Mouse (Mus musculus): Measurements from ENCODE around the gene Mcm3.
"Not testable (repeated sequence)": the region's sequence is repeated elsewhere in the genome, so short reads cannot be mapped to it uniquely, and the experiment has no call there.

Mcm3 gene

DNA sequence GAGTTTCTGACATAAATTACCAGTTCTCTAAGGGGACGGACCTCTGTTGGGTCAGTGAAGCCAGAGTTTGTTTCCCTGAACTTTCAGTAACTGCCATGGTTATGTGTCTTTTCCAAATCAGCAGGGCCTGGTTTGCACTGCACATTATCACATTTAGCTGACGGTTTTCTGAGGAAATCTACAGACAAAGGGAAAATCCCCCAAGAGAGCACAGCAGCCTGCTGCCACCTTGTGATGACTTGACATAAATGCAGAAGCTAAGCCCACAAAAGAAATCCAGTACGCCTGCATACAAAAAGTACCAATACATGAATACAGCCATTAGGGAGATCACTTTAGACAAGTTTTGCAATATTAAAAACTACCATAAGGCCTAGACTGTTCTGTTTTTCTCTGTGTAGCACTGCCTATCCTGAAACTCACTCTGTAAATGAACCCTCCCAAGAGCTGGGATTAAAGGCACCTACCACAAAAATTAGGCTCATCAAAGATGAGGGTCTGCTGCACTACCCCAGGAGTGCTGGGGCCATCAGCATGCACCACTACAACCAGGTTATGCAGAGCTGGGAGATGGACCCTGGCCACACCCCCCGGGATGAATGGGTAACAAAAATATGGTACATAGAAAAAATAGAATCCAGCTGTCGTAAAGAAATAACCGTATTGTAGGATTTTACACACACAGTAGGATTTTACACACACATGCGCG is 18.3 kb downstream of the Mcm3 start:
- peak; percentile 65 for DNase-seq (ENCODE audit: low read depth, low spot score)

DNA sequence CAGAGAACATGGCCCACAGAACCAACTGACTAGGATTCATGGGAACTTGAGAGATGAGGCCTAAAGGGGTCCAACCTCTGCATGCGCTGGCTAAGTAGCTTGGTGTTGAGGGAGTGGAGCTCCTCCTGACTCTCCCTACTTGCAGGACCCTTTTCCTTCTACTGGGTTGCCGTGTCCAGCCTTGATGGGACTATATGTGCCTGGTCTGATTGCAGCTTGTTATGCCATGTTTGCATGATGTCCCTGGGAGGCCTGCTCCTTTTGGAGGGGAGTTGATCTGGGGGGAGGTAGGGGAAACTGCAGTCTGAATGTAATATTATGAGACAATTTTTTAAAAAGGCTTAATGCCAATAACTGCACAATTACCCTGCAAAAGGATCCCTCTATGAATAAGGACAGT is 18.8 kb downstream of the Mcm3 start:
- DNase-seq (ENCODE audit: low read depth, low spot score): no peak

DNA sequence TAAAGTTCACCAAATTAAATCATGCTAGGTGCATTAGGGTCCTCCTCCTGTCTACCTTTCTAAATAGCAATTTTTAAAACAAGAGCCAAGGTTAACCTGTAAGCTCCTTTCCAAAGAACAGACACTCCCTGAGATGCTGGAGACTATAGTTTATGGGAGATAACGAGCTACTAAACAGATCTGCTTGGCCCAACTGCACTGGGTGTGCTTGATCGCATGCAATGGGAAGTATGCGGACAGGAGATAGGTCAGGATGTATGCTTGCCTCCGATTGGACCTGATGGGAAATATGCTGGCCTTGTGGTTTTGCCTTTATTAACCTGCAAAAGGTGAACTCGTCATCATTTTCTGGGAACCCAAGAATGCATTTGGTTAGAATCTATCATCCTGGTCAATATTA is 24.9 kb downstream of the Mcm3 start:
- DNase-seq (ENCODE audit: low read depth, low spot score): no peak

DNA sequence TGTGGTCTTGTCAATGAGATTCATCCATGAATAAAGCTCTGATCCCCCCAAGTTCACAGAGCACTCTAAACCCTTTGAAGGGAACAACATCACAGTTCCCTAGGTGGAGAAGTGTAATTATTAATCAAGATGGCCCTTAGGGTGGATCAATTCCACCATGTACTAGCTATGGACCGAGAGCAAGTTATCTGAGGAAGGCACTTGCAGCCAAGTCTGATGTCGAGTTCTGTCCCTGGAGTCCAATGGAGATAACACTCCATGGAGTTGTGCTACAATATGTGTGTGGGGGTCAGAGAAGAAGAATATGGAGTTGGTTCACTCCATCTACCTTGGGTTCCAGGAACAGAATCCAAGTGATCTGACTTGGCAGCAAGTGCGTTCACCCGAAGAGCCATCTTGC is 25.4 kb downstream of the Mcm3 start:
- no peak for DNase-seq (ENCODE audit: low read depth, low spot score)

DNA sequence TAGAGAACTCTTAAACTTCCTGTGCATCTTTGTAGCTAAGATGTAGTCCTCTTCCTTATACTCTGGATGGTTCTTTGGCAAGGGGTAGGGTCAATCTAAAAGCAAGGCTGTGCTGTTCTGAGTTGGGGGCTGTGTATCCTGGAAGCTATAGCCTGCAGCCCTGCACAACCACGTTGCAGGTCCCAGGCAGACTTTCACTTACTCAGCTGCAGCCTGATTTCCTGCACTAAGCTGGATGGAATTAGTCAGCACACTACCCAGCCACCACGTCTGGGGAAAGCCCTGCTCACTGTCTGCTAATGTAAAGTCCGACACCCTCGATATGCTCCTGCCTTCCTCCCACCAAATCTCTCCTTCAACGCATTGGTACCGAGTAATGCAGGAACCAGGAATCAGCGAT is 28.7 kb downstream of the Mcm3 start:
- no peak for DNase-seq (ENCODE audit: low read depth, low spot score)

DNA sequence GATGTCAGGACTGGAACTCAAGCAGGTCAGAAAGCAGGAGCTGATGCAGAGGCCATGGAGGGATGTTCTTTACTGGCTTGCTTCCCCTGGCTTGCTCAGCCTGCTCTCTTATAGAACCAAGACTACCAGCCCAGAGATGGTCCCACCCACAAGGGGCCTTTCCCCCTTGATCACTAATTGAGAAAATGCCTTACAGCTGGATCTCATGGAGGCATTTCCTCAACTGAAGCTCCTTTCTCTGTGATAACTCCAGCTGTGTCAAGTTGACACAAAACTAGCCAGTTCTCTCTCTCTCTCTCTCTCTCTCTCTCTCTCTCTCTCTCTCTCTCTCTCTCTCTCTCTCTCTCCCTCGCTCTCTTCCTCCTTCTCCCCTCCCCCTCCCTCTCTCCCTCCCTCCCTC is 29.6 kb downstream of the Mcm3 start, which contains the start of gene Il17f:
Il17f (minus strand) TSS at position 101 of the 400 bp plus-strand sequence.
- not testable (repeated sequence) for DNase-seq (ENCODE audit: low read depth, low spot score)

DNA sequence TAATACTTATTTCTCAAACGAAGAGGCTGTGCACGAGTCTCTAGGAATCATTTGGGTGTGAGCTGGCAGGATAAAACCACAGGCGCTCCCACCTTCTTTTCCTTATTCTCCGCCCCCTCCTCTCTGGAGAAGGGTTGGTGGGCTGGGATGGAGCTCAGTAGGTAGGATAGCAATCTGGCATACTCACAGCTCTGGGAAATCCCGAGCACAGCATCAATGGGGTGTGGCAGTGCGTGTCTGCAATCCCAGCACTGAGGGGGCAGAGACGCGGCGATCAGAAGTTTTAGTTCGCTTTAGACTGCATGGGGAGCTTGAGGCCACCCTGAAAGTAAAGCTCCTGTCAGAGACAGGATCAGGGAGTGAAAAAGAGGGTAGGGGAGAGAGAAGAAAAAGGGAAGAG is 31.7 kb downstream of the Mcm3 start:
- DNase-seq (ENCODE audit: low read depth, low spot score): no peak

DNA sequence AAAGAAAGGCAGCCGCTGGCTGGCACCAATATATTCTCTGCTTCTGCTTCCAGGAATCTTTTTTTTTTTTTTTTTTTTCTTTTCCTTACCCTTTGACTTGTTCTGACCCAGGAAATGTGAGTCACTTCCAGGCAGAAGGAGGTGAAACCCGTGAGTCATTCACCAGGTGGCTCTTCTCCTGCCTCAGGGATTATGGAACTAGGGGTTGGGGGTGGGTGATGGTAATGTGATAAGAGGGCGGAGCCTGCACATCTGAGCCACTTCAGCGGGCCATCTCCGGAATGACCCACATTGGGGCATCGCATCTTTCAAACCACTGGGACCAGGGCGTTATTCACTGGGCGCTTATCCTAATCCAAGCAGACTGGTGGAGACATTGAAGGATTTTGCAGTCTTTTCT is 33.1 kb downstream of the Mcm3 start:
- DNase-seq (ENCODE audit: low read depth, low spot score): peak; percentile 72

DNA sequence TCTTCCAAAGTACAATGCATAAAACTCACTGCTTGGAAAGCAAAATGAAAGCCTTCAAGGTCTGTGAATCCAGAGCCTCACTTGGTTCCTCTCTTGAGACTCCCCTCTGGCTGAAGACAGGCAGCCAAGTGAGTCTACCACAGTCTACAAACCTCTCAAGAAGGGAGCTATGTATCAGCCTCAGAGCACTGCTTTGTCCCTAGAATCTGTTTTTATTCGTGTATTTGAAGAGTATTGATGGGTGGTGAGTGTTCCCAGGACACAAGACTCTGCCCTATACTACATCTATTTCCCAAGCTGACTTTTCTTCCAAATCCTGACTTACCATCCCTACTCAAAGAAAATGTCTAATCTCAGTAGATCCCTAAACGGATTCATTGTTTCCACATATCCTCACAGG is 41.7 kb downstream of the Mcm3 start:
- no peak for DNase-seq (ENCODE audit: low read depth, low spot score)

DNA sequence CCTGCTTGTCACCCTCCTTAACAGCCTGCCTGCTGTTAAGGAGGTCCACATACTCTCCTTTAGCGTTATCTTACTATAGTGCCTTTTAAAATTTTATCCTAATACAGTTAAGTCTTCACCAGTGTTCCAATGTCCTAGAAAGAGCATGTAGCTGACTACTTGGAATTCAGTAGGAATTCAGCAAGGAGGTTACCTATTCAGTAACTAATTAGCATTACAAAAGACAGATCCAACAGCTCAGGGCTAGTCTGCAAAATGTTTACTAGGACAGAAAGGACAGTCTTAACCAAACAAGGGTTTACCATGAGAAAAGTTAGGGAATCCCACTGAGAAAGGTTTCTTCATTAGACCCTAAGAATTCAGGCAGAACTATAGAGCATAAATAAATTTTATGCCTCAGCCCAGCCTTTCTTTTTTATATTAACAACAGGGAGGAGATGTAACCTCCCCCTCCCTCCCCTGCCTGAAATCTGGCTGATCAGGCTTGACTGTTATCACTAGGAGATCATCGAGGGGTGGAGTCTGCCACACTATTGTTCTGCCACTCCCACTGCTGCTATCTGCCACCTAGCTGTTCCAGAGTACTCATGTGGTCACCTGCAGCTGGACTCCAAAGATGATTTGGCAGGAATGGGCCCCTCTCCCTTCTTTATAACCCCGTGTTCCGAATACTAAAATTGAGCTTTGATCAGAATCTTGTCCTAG is 45.9 kb downstream of the Mcm3 start:
- DNase-seq (ENCODE audit: low read depth, low spot score): peak; percentile 90

DNA sequence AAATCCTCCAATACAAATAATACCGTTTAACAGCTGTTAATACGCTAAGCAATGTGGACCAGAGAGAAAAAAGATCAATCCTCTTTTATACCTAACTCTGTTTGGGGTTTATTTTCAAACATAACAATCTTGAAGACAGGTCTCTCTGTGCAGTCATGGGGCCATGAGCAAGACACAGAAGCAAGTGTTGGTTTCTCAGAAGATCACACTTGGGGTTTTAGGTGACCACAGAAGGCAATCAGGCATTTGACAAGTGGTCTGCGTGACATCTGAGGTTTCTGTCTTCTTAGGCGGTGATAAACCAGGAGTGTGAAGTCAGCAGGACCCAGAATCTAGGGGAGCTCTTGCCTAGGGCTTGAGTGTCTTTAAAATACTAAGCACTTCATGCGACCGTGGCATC is 53.6 kb downstream of the Mcm3 start:
- no peak for DNase-seq (ENCODE audit: low read depth, low spot score)

DNA sequence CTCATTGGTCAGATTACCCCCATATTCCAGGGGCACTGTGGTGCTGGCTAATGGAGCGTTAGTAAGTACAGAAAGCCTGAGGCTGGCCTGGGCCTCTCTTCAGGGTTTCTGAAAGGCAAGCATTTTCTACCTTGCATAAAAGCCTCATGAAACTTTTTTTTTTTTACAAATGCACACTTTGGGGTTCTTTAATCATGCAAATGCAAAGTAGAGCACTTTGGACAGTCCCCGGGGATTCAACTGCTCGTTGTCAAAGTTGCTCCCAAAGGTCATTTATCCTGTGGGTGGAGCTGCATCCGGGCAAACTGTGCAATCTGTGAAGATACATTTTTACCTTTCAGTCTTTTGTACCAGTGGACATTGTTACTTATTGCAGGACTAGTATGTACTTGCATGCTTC is 58.7 kb downstream of the Mcm3 start:
- DNase-seq (ENCODE audit: low read depth, low spot score): peak; percentile 78

DNA sequence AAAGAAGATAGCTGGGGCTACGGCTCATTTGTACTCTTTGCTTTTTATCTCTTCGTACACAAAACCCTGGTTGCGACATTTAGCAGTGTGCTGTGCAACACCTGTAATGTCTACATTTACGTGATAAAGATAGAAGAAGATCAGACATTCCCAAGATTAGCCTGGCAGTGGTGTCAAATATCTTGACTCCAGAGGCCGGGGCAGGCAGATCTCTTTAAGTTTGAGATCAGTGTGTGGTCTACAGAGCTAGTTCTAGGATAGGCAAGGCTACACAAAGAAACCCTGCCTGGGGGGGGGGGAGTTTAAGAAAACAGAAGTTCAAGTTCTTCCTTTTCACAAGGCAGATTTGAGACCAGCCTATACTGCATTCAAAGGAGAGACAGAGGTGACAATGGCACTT is 59.8 kb downstream of the Mcm3 start:
- DNase-seq (ENCODE audit: low read depth, low spot score): peak; percentile 92

DNA sequence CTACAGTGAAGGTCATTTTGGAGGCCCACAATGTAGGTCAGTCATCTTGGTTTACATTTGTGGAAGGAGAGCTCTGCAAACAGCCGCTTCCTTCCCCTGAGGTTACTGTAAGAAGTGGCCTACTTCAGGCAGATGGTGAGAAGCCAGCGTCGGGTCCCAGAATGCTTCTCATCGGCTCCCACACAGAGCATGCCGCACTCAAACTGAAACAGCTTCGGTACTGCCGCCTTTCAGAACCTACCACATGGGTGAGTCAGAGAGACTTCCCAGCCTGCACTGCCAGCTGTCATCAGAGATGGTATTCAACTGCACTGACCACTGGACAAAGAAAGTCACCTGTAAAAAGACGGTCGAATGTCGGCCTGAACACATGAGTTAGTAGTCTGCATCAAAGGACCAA is 60.3 kb downstream of the Mcm3 start:
- peak; percentile 25 for DNase-seq (ENCODE audit: low read depth, low spot score)

DNA sequence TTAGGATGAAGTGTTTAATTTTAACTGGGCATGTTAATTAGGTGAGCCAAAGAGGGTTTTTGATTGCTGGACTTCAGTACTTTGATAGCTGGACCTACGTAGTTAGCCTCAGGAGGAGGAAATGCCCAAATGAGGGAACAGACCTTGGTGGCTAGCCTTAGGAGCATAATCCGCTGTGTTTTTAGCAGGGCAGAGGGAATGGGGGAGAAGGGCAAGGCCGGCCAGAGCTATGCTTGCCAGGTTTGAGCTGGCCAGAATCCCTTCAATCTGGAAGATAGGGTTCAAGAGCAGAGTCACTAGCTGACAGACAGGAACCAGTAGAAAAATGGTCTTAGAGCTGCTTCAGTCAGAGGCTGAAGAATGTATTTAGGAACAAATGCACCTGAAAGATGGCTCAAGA is 62.5 kb downstream of the Mcm3 start:
- DNase-seq (ENCODE audit: low read depth, low spot score): no peak

DNA sequence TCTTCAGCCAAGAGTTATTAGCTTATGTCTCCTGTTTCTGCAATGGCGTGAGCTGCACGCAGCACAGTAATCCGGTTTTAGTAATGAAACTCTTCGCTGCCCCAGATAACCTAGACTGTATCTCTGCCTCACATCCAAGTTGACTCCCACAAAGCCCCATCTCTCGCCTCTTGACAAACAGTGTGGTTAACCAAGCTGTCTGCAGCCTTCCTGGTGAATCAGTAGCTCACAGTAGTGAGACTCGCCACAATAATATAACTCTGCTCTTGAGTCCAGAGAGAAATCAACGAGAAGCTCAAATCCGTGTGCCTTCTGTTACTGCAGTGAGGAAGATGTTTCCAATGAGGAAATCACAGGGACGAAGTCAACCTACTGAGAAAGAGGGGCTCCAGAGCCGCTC is 65.7 kb downstream of the Mcm3 start:
- DNase-seq (ENCODE audit: low read depth, low spot score): no peak
